In genomic region chr9:21346627-21347365, GRCm38 (mm10) we compare ENCODE assay signal across 15 mouse cellular contexts. TPM values are rescaled to one million over a fixed set of nuclear protein-coding genes. Genes with fewer than 3 reads are reported as not detected.
A peak's percentile ranks its signal among the peaks of the same experiment; 100 is the strongest.
DNase-seq lines count a peak whose midpoint lies in the region; ATAC-seq and TF ChIP-seq lines count a peak whose summit lies in the region.
"Had no signal": no experiment of that assay in that cellular context is flagged by ENCODE, and none has a peak within 500 bp of the region (broad histone marks: within the 10 kb centered on the region; RNA-seq: fewer than 3 reads in every experiment).

No protein-coding gene starts in this region.

- peak; percentile 45; the same call in 1 of the 2 replicates for ATAC-seq in cerebellum, adult (ENCODE audit: insufficient number of reproducible peaks, low FRiP score, low TSS enrichment)
- ATAC-seq in liver, embryonic 16.5 days (ENCODE audit: low read depth), result peak; percentile 24; the same call in 1 of the 2 replicates
- no peak for ATAC-seq in liver, embryonic 12.5 days
- no peak for ATAC-seq in hindbrain, embryonic 11.5 days (ENCODE audit: low FRiP score)

- no peaks in the 10 kb centered on the region for H3K4me1 ChIP-seq in liver, embryonic 16.5 days (ENCODE audit: control insufficient read depth, low read depth, low read length)
- peaks cover 6% of the 10 kb centered on the region for H3K4me1 ChIP-seq in liver, embryonic 12.5 days
- H3K4me1 ChIP-seq in cerebellum, adult 2 months (ENCODE audit: control insufficient read depth, insufficient read depth, low read length), result no peaks in the 10 kb centered on the region
- no peaks in the 10 kb centered on the region for H3K4me1 ChIP-seq in hindbrain, embryonic 11.5 days (replicated peaks; ENCODE audit: control insufficient read depth, insufficient read depth, low read length)
- H3K4me1 ChIP-seq: embryonic facial prominence, embryonic 12.5 days; forebrain, embryonic 12.5 days; hindbrain, embryonic 12.5 days; kidney, embryonic 15.5 days; stomach, embryonic 15.5 days had no signal

- no peak for TF ChIP-seq CTCF in cerebellum, adult 2 months (IDR thresholded peaks at IDR 0.05; ENCODE audit: borderline replicate concordance, insufficient read depth, low read depth, low read length)

- no peak overlapping the region for H3K9ac ChIP-seq in liver, embryonic 16.5 days (ENCODE audit: low read depth, low read length)
- H3K9ac ChIP-seq in liver, embryonic 12.5 days, result no peak overlapping the region
- H3K9ac ChIP-seq in hindbrain, embryonic 11.5 days (ENCODE audit: low read depth, low read length), result no peak overlapping the region
- H3K9ac ChIP-seq: embryonic facial prominence, embryonic 12.5 days; forebrain, embryonic 12.5 days; hindbrain, embryonic 12.5 days; kidney, embryonic 15.5 days; stomach, embryonic 15.5 days had no signal

- no peak overlapping the region for H3K27ac ChIP-seq in liver, embryonic 16.5 days (ENCODE audit: low read length)
- H3K27ac ChIP-seq in liver, embryonic 12.5 days, result no peak overlapping the region
- no peak overlapping the region; the same call in 1 of the 2 replicates for H3K27ac ChIP-seq in cerebellum, adult 2 months (ENCODE audit: insufficient read depth, low read length)
- H3K27ac ChIP-seq in hindbrain, embryonic 11.5 days (ENCODE audit: low read depth, low read length), result no peak overlapping the region
- H3K27ac ChIP-seq: embryonic facial prominence, embryonic 12.5 days; forebrain, embryonic 12.5 days; hindbrain, embryonic 12.5 days; kidney, embryonic 15.5 days; stomach, embryonic 15.5 days had no signal

- H3K4me3 ChIP-seq in liver, embryonic 16.5 days (ENCODE audit: low read depth, low read length), result no peak overlapping the region
- H3K4me3 ChIP-seq in liver, embryonic 12.5 days, result no peak overlapping the region
- H3K4me3 ChIP-seq in cerebellum, adult 2 months (replicated peaks; ENCODE audit: insufficient read depth, low read depth, low read length), result peak overlapping the region; percentile 22
- H3K4me3 ChIP-seq in hindbrain, embryonic 11.5 days (ENCODE audit: low read depth, low read length), result no peak overlapping the region
- H3K4me3 ChIP-seq: embryonic facial prominence, embryonic 12.5 days; forebrain, embryonic 12.5 days; hindbrain, embryonic 12.5 days; kidney, embryonic 15.5 days; stomach, embryonic 15.5 days had no signal

- WGBS in liver, embryonic 16.5 days (ENCODE audit: insufficient replicate concordance), result 80% methylated on average over 16 of the region's 16 CpGs
- 83% methylated on average over 16 of the region's 16 CpGs for WGBS in liver, embryonic 12.5 days (ENCODE audit: insufficient replicate concordance)
- 18% methylated on average over 16 of the region's 16 CpGs for WGBS in cerebellum, adult 2 months
- 78% methylated on average over 16 of the region's 16 CpGs for WGBS in hindbrain, embryonic 11.5 days

- H3K36me3 ChIP-seq in liver, embryonic 16.5 days (ENCODE audit: control insufficient read depth, insufficient read depth), result no peaks in the 10 kb centered on the region
- peaks cover 75% of the 10 kb centered on the region for H3K36me3 ChIP-seq in liver, embryonic 12.5 days
- H3K36me3 ChIP-seq in hindbrain, embryonic 11.5 days (ENCODE audit: control insufficient read depth, insufficient read depth, low read length), result no peaks in the 10 kb centered on the region

- TF ChIP-seq POLR2A in cerebellum, adult 2 months (IDR thresholded peaks at IDR 0.05; ENCODE audit: borderline replicate concordance, insufficient read depth, low read length), result no peak

- DNase-seq in cerebellum, postnatal 4 days (ENCODE audit: low spot score in 2 of 2), result no peak
- DNase-seq in cerebellum, adult 2 months, result peak; percentile 68 to 71
- peak; percentile 69 for DNase-seq in lung, postnatal 36 days
- no peak for DNase-seq in spleen, postnatal 10 days (ENCODE audit: low spot score in 2 of 2)
- no peak for DNase-seq in hindbrain, embryonic 11.5 days (ENCODE audit: low spot score)
- DNase-seq: midbrain, embryonic 14.5 days; right cerebral cortex, adult 18-20 months had no signal

- no peak overlapping the region for H3K4me2 ChIP-seq in liver, embryonic 16.5 days (ENCODE audit: low read depth, low read length)
- H3K4me2 ChIP-seq in liver, embryonic 12.5 days, result no peak overlapping the region
- H3K4me2 ChIP-seq in hindbrain, embryonic 11.5 days (replicated peaks; ENCODE audit: low read depth, low read length), result no peak overlapping the region
- H3K4me2 ChIP-seq: embryonic facial prominence, embryonic 12.5 days; forebrain, embryonic 12.5 days; hindbrain, embryonic 12.5 days; kidney, embryonic 15.5 days; stomach, embryonic 15.5 days had no signal

- no peaks in the 10 kb centered on the region for H3K9me3 ChIP-seq in liver, embryonic 16.5 days (replicated peaks; ENCODE audit: control insufficient read depth, low read length)
- no peaks in the 10 kb centered on the region for H3K9me3 ChIP-seq in liver, embryonic 12.5 days (replicated peaks)
- H3K9me3 ChIP-seq in hindbrain, embryonic 11.5 days (ENCODE audit: control insufficient read depth, low read length), result no peaks in the 10 kb centered on the region
- H3K9me3 ChIP-seq: embryonic facial prominence, embryonic 12.5 days; forebrain, embryonic 12.5 days; hindbrain, embryonic 12.5 days; kidney, embryonic 15.5 days; stomach, embryonic 15.5 days had no signal

- H3K27me3 ChIP-seq in liver, embryonic 16.5 days (ENCODE audit: control insufficient read depth, insufficient read depth, low read depth, low read length), result no peaks in the 10 kb centered on the region
- H3K27me3 ChIP-seq in liver, embryonic 12.5 days (replicated peaks), result no peaks in the 10 kb centered on the region
- no peaks in the 10 kb centered on the region for H3K27me3 ChIP-seq in cerebellum, adult 2 months (ENCODE audit: control insufficient read depth, insufficient read depth, low read length)
- H3K27me3 ChIP-seq in hindbrain, embryonic 11.5 days (ENCODE audit: control insufficient read depth, insufficient read depth, low read length), result no peaks in the 10 kb centered on the region
- H3K27me3 ChIP-seq: embryonic facial prominence, embryonic 12.5 days; forebrain, embryonic 12.5 days; hindbrain, embryonic 12.5 days; kidney, embryonic 15.5 days; stomach, embryonic 15.5 days had no signal

RNA-seq across cellular contexts. Expression of gene Ilf3, which starts 20.9 kb away (rescaled TPM):
- 34.9 and 37.2 TPM in 2 replicates for polyA plus RNA-seq in liver, embryonic 16.5 days (2015; fragmentation: Nextera tagmentation; extraction: Ambion mirVana)
- polyA plus RNA-seq in liver, embryonic 12.5 days (2016; fragmentation: Nextera tagmentation; extraction: Ambion mirVana), result 84.1 and 85.3 TPM in 2 replicates
- polyA plus RNA-seq in cerebellum, adult 2 months (2012; rRNA removed), result 81.0 and 81.1 TPM in 2 replicates
- 232 and 254 TPM in 2 replicates for polyA plus RNA-seq in hindbrain, embryonic 11.5 days (2014; fragmentation: Nextera tagmentation; extraction: Ambion mirVana)

RNA-seq across cellular contexts. Expression of gene Slc44a2, which starts 26.3 kb away (rescaled TPM):
- 16.9 TPM in 2 replicates for polyA plus RNA-seq in liver, embryonic 16.5 days (2015; fragmentation: Nextera tagmentation; extraction: Ambion mirVana)
- 29.2 and 32.5 TPM in 2 replicates for polyA plus RNA-seq in liver, embryonic 12.5 days (2016; fragmentation: Nextera tagmentation; extraction: Ambion mirVana)
- polyA plus RNA-seq in cerebellum, adult 2 months (2012; rRNA removed), result 67.7 and 70.3 TPM in 2 replicates
- polyA plus RNA-seq in hindbrain, embryonic 11.5 days (2014; fragmentation: Nextera tagmentation; extraction: Ambion mirVana), result 60.4 and 66.4 TPM in 2 replicates

RNA-seq across cellular contexts. Expression of gene Ap1m2, which starts 34.7 kb away (rescaled TPM):
- 0.08 and 1.1 TPM in 2 replicates for polyA plus RNA-seq in liver, embryonic 16.5 days (2015; fragmentation: Nextera tagmentation; extraction: Ambion mirVana)
- 0.10 and 0.25 TPM in 2 replicates for polyA plus RNA-seq in liver, embryonic 12.5 days (2016; fragmentation: Nextera tagmentation; extraction: Ambion mirVana)
- 1.6 and 1.8 TPM in 2 replicates for polyA plus RNA-seq in cerebellum, adult 2 months (2012; rRNA removed)
- 3.4 and 5.0 TPM in 2 replicates for polyA plus RNA-seq in hindbrain, embryonic 11.5 days (2014; fragmentation: Nextera tagmentation; extraction: Ambion mirVana)

RNA-seq across cellular contexts. Expression of gene Cdkn2d, which starts 55.6 kb away (rescaled TPM):
- polyA plus RNA-seq in liver, embryonic 16.5 days (2015; fragmentation: Nextera tagmentation; extraction: Ambion mirVana), result 120 and 128 TPM in 2 replicates
- 87.4 and 88.6 TPM in 2 replicates for polyA plus RNA-seq in liver, embryonic 12.5 days (2016; fragmentation: Nextera tagmentation; extraction: Ambion mirVana)
- polyA plus RNA-seq in cerebellum, adult 2 months (2012; rRNA removed), result 76.6 and 88.6 TPM in 2 replicates
- 80.3 and 83.2 TPM in 2 replicates for polyA plus RNA-seq in hindbrain, embryonic 11.5 days (2014; fragmentation: Nextera tagmentation; extraction: Ambion mirVana)

RNA-seq across cellular contexts. Expression of gene Kri1, which starts 59.0 kb away (rescaled TPM):
- 5.5 and 8.1 TPM in 2 replicates for polyA plus RNA-seq in liver, embryonic 16.5 days (2015; fragmentation: Nextera tagmentation; extraction: Ambion mirVana)
- polyA plus RNA-seq in liver, embryonic 12.5 days (2016; fragmentation: Nextera tagmentation; extraction: Ambion mirVana), result 14.5 and 15.5 TPM in 2 replicates
- 46.8 and 48.2 TPM in 2 replicates for polyA plus RNA-seq in cerebellum, adult 2 months (2012; rRNA removed)
- polyA plus RNA-seq in hindbrain, embryonic 11.5 days (2014; fragmentation: Nextera tagmentation; extraction: Ambion mirVana), result 13.5 and 15.9 TPM in 2 replicates

Comparison
In these comparisons a context has a peak if more than half of its experiments do, and no peak if none do; other contexts are left out.
1. ATAC-seq: peak in cerebellum, adult (single experiment) and liver, embryonic 16.5 days (single experiment); none in liver, embryonic 12.5 days (single experiment) and hindbrain, embryonic 11.5 days (single experiment).
2. DNase-seq: peak in cerebellum, adult 2 months (2 of 2) and lung, postnatal 36 days (single experiment); none in cerebellum, postnatal 4 days (0 of 2), spleen, postnatal 10 days (0 of 2) and hindbrain, embryonic 11.5 days (single experiment).